In genomic region chr16:20775021-20775420, GRCm38 (mm10) we compare ENCODE assay signal across 21 mouse cellular contexts. TPM values are rescaled to one million over a fixed set of nuclear protein-coding genes. Genes with fewer than 3 reads are reported as not detected.
"Had no signal": no experiment of that assay in that cellular context is flagged by ENCODE, and none has a peak within 500 bp of the region (broad histone marks: within the 10 kb centered on the region; RNA-seq: fewer than 3 reads in every experiment).

No protein-coding gene starts in this region.

- H3K4me2 ChIP-seq: kidney, embryonic 15.5 days; limb, embryonic 12.5 days; liver, embryonic 13.5 days; lung, embryonic 15.5 days; midbrain, embryonic 11.5 days; midbrain, embryonic 15.5 days; neural tube, embryonic 12.5 days had no signal

- DNase-seq: kidney, postnatal 14 days; layer of hippocampus, adult 9-11 months; layer of hippocampus, postnatal 36 days; liver; liver, embryonic 13.5 days; liver, postnatal 0 days; lung, postnatal 14 days; right cerebral cortex, postnatal 4 days; spleen, adult 18-20 months; thymus, adult 2 months; thymus, postnatal 25 days had no signal

- H3K27me3 ChIP-seq: kidney, embryonic 15.5 days; limb, embryonic 12.5 days; liver, embryonic 13.5 days; lung, embryonic 15.5 days; midbrain, embryonic 15.5 days; neural tube, embryonic 12.5 days had no signal

- ATAC-seq: liver, postnatal 0 days; midbrain, embryonic 15.5 days had no signal

- H3K27ac ChIP-seq: kidney, embryonic 15.5 days; limb, embryonic 12.5 days; liver, embryonic 13.5 days; lung, embryonic 15.5 days; macrophage; midbrain, embryonic 15.5 days; neural tube, embryonic 12.5 days had no signal

- H3K36me3 ChIP-seq: kidney, embryonic 15.5 days; limb, embryonic 12.5 days; liver, embryonic 13.5 days; lung, embryonic 15.5 days; midbrain, embryonic 15.5 days; neural tube, embryonic 12.5 days had no signal

- H3K4me1 ChIP-seq: kidney, embryonic 15.5 days; limb, embryonic 12.5 days; liver, embryonic 13.5 days; lung, embryonic 15.5 days; midbrain, embryonic 15.5 days; neural tube, embryonic 12.5 days had no signal

- H3K9me3 ChIP-seq: kidney, embryonic 15.5 days; liver, embryonic 13.5 days; lung, embryonic 15.5 days; midbrain, embryonic 15.5 days had no signal

- H3K9ac ChIP-seq: kidney, embryonic 15.5 days; limb, embryonic 12.5 days; liver, embryonic 13.5 days; liver, postnatal 0 days; lung, embryonic 15.5 days; midbrain, embryonic 15.5 days; neural tube, embryonic 12.5 days had no signal

- H3K4me3 ChIP-seq: kidney, embryonic 15.5 days; limb, embryonic 12.5 days; liver, embryonic 13.5 days; lung, embryonic 15.5 days; megakaryocyte, embryonic 14.5 days; midbrain, embryonic 15.5 days; neural tube, embryonic 12.5 days had no signal

RNA-seq across cellular contexts. Expression of gene Thpo, which starts 40.7 kb away (rescaled TPM):
- total RNA-seq: monocyte, adult 5-6 weeks; neutrophil, adult 5-6 weeks had no signal
- polyA plus RNA-seq: macrophage had no signal

RNA-seq across cellular contexts. Expression of gene Chrd, which starts 42.1 kb away (rescaled TPM):
- total RNA-seq: monocyte, adult 5-6 weeks; neutrophil, adult 5-6 weeks had no signal
- polyA plus RNA-seq: macrophage had no signal

RNA-seq across cellular contexts. Expression of gene Clcn2, which starts 57.5 kb away (rescaled TPM):
- total RNA-seq: monocyte, adult 5-6 weeks had no signal
